Mouse (Mus musculus): ENCODE measurements around the gene Larp1.
"Not testable (repeated sequence)": the region's sequence is repeated elsewhere in the genome, so short reads cannot be mapped to it uniquely, and the experiment has no call there.

Larp1 gene

DNA sequence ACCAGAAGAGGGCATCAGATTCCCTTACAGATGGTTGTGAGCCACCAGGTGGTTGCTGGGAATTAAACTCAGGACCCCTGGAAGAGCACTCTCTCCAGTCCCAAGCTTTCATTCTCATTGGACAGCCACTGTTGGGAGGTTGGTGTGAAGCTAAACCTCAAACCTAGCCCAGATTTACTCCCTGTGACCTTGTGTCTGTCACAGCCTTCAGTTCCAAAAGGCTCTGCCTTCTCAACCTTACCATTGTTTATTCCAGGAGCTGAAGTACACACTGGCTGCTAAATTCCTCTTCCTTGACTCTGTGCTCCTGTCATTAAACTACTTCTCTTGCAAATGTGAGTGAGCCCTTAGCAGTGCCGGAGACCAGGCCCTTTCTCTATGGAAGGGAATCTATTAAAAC, 20.1 kb downstream of the Larp1 start:
- DNase-seq (ENCODE audit: low spot score in 2 of 2): no peak

DNA sequence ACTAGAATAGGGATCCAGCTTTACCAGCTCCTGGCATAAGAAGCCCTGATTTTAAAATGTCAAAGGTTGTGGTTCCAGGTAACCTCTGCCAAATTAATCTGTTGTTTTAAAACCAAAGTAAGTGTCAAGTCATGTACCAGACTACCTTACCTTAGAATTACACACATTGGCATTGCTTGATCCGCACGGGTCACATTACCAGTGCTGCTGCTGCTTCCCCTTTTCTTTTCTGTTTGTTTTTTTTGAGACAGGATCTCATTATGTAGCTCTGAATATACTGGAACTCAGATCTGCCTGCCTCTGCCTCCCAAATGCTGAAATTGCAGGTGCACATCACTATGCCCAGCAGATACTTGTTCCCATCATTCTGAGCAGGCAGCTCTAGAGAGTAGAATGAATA, 21.0 kb downstream of the Larp1 start:
- DNase-seq (ENCODE audit: low spot score in 2 of 2): no peak

DNA sequence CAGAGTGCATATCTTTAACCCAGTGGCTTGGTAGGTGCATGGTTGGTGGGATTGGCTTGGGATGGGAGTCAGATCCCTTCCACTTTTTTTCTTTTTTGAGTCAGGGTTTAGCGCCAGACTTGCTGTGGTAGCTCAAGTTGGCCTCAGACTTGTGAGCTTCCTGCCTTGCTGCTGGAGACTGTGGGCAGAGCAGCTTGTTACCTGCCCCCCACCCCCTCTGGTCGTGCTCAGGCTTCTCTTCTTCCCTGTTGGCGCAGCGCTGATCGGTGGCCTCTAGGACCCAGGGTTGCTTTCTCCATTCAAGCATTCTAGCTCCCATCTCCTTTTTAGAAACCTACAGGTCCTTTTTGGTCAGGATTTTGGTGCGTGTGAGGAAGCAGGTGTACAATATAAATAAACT, 22.3 kb downstream of the Larp1 start:
- DNase-seq (ENCODE audit: low spot score in 2 of 2): peak in 1 of 2 experiments; percentile 25

DNA sequence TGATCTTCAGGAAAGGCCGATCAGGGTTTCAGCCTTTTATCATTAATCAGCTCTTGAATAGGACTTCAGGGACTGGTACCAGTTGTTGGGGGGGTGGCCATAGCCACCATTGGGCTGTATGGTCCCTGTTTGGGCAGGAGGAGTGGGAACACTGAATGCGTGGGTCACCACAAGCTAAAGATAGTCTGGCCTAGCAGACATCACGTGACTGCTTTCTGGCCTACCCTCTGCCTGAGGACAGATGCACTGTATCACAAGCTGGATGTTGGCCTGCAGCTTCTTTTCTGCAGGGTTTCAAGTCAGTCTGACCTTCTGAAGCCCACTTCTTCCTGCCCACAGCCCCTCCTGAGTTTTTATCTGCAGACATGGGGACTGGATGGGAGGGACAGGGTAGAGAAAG, 24.8 kb downstream of the Larp1 start:
- DNase-seq (ENCODE audit: low spot score in 2 of 2): no peak

DNA sequence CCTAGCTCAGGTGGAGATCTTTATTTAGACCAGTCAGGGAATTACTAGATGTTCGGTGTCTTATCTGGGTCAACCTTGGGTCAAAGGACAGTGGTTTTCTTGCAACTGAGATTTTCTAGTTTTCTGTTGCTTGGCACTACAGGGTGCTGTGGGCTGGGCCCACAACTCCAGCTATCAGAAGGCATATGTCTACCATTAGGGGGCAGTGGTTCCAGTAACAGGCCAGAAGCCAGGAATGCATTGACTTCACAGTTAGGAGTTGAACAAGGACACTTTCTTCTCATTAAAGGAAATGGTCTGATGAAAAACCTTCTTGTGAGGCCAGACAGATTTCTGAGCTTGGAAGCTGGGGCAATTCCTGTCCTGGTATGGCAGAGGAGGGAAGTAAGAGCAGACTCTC, 30.2 kb downstream of the Larp1 start:
- DNase-seq (ENCODE audit: low spot score in 2 of 2): no peak

DNA sequence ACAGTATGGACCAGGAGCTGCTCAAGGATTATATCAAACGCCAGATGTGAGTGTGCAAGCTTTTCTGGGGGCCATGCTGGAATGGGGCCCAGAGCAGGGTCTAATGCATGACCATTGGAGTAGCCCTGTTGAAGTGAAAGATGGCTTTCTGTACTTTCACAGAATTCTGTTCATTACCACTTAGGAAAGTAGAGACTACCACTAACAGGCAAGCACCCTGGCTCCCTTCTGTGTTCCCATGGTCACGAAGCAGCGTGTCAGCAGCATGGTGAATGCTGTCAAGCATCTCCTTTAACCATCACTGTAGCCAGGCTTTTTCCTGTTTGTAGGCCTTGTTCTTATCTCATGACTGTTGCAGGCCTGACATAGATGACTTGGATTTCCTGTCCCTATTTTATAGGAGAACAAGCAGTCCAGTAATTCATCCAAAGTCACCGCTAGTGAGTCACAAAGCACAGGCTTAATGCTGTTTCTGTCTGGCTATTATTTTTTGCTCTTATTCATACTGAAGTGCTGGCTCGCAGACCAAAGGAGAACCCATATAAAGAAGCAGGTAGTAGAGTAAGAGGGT, 34.1 kb downstream of the Larp1 start:
- DNase-seq (ENCODE audit: low spot score in 2 of 2): no peak

DNA sequence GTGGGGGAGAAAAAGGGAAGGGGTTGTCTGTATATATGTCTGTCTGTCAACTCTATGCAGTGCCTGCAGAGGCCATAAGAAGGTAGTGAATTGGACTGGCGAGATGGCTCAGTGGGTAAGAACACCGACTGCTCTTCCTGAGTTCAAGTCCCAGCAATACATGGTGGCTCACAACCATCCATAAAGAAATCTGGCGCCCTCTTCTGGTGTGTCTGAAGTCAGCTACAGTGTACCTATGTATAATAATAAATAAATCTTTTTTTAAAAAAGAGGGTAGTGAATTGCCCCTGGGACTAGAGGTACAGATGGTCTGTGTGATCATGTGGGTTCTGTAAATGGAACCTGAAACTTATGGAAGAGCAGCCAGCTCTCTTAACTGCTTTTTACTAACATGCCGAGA, 37.6 kb downstream of the Larp1 start:
- DNase-seq (ENCODE audit: low spot score in 2 of 2): no peak

DNA sequence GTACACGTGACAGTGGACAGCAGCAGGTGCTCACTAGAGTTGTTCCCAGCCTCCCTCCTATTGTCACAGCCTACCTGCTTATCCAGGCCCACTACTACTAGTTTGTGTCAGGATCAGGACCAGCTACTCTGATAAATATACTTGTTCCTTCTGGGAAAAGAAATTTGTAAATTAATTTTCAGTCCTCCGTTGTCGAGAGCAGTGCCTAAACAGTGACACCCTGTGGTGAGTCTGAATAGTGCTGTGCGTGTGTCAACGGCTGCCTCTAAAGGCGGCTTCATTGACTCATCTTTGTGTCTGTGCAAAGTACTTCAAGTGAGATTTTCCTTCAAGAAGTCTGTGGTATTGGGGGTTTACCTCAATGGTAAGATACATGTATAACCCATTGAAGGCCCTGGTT, 48.6 kb downstream of the Larp1 start:
- peak; percentile 17 to 58 for DNase-seq (ENCODE audit: low spot score in 2 of 2)

DNA sequence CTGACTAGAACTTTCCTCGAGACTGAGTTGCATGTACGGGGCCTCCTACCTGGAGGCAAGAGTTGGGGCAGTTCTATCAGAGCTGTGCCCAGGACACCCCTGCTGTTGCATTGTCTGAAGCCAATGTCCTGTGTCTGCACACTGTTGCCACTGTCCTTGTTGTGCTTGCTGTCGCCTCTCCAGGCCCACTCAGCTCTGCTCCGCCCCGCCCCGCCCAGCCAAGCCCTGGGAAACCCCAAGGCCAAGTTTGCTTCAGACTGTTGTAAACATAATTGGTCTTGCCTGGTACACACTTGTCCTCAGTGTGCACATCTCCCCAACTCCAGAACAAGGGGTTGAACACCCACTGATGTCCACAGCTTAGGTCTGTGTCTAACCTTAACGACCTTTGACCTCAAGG, 50.9 kb downstream of the Larp1 start:
- not testable (repeated sequence) for DNase-seq (ENCODE audit: low spot score in 2 of 2)

DNA sequence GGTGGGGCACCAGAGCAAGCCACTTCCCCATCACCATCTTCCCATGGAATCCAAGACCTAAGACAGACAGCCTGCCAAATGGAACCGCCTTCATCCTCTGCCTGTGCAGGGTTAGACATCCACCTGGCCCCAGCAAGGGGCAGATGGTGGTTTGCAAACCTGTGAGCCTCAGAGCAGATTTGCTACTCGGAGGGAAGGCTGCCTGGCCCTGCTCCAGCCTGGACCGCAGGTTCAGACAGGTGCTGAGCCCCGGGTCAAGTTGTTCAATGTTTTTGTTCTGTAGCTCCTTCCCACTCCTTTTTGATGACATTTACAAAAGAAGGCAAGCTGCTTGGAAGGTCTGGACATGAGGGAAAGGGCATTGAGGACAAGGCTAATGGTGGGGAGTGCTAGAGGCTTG, 52.4 kb downstream of the Larp1 start:
- not testable (repeated sequence) for DNase-seq (ENCODE audit: low spot score in 2 of 2)

DNA sequence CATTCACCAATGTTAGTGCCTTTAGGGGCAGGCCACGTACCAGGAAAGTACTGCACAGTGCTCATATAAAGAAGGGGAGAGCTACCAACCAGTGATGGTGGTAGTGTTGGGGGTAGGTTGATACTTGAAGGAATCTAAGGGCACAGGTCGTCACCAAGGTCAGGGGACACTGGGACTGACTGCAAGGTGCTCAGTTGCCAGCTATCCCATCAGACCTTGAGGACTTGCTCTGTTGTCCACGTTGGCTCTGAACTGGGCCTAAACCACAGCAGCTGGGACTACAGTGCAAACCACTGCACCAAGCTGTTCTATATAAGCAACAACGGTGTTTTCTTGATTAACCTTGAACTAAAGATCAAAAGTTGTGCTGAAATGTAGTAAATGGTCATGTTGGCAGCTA, 53.7 kb downstream of the Larp1 start:
- no peak for DNase-seq (ENCODE audit: low spot score in 2 of 2)

DNA sequence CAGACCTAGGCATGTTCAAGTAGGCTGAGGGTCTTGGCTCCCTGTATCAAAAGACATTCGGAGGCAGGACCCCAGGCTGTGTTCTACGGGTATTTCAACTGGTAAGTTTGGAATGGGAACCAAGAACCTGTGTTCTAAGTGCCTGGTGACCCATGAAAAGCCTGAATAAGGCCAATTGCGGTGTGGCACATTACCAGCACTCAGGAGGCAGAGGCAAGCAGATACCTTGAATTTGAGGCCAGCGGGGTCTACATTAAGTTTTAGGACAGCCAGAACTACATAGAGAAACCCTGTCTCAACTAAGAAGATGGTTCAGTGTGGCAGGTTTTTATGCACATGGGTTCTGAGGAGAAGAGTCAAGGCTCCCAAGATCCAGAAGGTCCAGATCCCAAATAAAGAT, 56.2 kb downstream of the Larp1 start:
- no peak for DNase-seq (ENCODE audit: low spot score in 2 of 2)

DNA sequence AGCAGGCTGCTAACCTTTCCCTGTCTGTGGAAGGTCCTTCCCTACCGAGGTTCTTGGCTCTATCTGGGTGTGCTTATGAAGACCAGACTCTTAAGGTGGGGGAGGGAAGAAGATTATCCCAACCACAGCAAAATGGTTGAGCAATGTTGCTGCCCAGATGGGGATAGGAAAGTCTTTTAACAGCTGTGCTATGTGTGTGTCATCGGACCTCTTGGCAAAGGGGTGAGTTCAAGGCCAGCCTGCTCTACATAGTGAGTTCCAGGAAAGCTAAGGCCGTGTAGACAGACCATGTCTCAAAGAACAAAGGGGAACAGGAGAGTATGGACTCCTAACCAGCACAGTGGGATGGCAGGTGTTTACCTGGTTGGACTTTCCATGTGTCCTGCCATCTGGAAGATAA, 64.1 kb downstream of the Larp1 start:
- no peak for DNase-seq (ENCODE audit: low spot score in 2 of 2)

DNA sequence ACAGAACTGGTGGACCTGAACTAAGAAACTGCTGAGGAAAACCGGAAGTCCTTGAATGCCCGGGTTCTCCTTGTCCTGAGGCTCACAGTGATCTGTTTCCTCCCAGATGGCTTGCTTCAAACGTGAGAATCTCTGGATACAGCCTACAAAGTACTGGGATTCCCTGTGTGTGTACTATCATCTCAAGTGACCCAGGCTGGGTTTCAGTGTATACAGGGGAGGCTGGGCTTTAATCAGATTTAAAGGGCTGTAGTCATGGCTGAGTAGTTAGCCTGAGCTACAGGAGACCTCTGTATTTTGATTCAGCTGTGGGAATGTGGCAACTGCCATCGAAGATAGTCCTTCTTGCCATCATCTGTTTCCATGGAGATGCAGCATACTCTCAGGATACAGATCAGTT, 68.4 kb downstream of the Larp1 start:
- no peak for DNase-seq (ENCODE audit: low spot score in 2 of 2)

DNA sequence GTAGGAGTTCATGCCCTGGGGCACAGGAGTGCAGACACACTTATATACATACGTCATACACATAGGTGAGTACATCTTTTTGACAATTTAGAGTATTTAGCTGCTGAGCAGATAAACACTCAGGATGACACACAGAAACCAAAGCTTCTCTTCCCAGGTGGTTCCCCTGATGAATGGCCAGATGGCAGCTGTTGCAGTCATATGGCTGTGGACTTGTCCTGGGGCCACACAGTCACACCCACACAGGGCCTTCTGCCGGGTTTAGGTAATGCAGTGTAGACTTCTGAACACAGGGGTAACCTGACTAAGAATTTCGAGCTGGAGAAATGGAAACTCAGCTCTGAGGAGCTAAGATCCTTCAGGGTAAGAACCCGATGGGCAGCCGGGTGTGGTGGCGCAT, 72.9 kb downstream of the Larp1 start:
- no peak for DNase-seq (ENCODE audit: low spot score in 2 of 2)

DNA sequence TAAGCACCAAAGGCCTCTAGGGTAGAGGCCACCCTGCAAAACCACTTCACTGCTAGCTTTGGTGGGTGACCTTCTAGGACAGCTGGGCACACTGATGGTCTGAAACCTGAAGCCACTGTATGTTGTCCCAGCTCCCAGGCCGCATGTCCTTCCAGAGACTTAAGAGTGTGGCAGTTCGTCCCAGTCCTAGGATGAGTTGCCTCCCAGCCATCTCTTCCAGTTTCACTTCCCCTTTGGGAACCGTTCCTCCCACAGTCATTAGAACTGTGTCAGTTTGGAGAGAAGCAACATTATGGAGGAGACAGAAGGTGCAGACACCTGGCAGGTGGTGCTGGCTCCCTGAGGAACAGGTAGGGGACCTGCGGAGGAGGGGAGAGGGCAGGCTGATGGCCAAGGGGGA, 83.7 kb downstream of the Larp1 start:
- DNase-seq (ENCODE audit: low spot score in 2 of 2): no peak

DNA sequence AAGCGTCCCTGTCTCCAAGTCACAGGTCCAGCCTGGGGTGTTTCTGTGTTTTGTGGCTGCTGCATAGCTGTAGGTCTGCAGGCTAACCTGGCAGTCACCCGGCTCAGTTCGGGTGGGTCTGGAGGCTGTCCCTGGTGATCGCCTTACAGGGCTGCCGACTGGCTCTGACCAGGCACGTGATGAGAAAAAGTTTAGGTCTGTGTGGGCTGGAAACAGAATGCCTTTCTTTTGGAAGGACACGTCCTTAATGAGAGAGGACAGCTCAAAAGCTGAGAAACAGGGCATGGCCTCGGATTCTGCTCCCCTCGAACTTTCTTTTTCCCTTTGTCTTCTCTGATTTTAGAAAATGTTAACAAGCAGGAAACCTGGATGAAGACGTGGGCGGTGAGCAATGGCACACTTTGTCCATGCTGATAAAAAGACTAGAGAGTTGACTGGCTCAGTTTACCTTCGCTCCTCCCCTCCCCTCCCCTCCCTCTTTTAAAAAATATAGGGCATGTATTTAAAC, 84.2 kb downstream of the Larp1 start, which contains the start of gene Gm12248:
Gm12248 (minus strand) TSS at position 114 of the 508 bp plus-strand sequence.
- no peak for DNase-seq (ENCODE audit: low spot score in 2 of 2)

DNA sequence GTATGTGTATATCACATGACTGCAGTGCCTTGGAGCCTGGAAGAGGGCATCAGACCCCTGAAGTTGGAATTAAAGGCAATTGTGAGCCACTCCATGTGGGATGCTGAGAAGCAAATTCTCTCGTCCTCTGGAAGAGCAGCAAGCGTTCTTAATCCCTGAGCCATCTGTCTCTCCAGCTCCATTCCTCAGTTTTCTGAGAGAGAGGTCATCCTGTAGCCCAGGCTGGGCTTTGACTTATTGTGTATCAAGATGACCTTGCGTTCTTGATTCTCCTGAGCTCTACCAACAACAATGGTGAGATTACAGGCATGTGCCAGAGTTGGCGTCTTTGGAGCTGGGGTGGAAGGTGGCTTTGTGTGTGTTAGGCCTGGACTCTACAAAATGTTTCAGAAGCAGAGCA, 85.9 kb downstream of the Larp1 start:
- DNase-seq (ENCODE audit: low spot score in 2 of 2): no peak

DNA sequence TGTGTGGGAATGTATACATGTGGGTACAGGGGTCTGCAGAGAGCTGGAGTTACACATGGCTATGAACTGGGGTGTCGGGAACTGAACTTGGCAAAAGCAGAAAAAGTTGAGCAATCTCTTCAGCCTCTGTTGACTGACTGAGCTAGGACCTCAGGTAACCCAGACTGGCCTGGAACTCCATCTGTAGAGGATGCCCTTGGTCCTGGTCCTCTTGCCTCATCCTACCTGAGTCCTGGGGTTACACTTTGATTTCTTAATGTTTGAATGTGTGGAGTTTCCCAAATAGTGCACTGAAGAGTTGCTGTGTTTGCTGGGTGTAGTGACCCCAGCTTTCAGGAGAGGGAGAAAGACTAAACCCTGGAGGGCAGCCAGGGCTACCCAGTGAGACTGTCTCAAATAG, 86.7 kb downstream of the Larp1 start:
- DNase-seq (ENCODE audit: low spot score in 2 of 2): no peak

DNA sequence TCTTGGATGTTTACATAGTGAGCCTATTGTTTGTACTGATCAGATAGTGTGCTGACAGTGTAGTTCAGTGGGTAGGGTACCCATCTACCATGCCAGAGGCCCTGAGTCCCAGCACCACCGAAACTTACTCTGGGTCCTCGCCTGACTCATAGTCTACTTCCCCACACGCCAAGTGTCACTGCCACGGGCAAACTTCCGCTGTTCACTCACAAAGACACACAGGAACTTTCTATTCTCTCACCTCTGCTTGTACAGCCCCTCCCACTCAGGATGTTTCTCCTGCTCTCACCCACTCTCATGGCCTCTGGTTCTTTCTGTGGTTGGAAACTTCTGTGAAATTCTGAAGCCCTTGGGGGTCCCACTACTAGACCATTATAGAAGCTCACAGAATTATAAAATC, 87.3 kb downstream of the Larp1 start:
- peak in 1 of 2 experiments; percentile 32 for DNase-seq (ENCODE audit: low spot score in 2 of 2)

DNA sequence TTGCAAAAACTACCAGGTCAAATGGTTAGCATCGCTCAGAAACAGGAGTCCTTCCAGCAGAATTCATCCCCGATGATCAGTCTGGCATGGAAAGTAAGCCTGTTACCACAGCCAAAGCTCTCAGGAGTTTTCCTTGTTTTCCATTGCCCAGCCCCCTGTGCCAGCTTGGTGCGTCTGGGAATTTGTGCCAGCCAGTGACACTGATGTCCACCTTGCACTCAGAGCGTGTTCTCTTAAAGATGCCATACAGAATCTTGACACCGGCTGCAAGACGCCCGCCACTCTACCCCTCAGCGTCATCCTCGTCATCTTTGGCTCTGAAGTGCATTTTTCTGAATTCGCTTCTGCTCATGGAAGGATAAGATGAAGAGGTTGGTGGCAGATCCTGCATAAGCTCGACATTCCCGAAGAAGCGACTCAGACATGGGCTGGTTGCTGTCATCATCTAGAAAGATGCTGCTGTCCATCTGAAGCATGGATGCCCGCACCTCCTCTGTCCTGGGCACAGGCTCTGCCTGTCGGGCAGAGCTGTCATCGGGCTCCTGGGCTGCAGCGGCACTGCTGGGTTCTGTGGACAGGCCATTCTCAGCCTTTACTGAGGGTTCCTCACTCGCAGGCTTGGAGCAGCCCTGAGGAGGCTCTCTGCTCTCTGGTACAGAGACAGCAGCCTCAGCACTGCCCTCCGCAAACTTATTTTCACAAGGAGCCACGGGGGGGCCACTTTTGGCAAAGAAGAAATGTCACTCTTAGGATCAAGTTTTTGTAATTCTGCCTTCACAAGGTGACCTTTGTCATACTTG, 88.2 kb downstream of the Larp1 start:
- DNase-seq (ENCODE audit: low spot score in 2 of 2): no peak

DNA sequence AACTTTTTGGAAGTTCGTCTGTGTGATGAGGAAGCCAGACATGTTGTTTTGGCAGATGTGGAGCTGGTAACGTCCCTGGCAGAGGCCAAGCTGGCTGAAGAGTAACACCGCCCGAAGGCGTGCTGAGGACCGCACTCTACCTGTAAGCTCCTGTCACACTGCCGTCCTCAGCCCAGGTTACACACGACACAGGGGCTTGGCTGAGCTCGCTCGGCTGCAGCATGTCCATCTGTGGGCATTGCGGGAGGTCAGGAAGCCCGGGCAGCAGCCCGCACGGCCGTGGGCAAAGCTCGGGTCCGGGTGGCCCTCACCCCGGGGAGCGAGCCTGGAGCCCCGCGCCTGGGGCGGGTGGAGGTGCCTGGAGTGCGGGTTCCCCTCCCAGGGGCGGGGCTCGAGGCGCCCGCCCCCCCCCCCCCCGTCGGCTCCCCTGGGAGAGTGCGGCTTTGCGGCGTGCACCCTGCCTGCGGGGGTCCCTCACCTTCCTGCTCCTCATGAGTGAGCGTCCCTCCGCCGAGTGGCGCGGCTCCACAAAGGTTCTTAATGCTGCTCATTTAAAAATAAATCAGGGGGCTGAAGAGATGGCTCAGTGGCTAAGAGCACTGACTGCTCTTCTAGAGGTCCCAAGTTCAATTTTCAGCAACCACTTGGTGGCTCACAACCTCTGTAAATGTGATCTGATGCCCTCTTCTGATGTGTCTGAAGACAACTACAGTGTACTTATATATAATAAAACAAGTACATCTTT, 88.9 kb downstream of the Larp1 start:
- peak; percentile 15 to 25 for DNase-seq (ENCODE audit: low spot score in 2 of 2)

DNA sequence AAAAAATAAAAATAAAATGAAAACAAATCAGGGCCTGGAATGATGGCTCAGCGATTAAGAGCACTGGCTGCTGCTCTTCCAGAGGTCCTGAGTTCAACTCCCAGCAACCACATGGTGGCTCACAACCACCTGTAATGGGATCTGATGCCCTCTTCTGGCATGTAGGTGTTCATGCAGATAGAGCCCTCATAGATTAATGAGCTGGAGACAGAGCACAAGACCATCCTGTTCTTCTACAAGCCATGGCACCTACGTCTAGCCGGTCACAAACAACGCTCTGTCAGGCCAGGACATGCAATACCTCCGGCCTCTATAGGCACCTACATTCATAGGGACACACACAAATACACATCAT, 89.5 kb downstream of the Larp1 start:
- not testable (repeated sequence) for DNase-seq (ENCODE audit: low spot score in 2 of 2)

All from spleen, postnatal 10 days (tissue).